Mouse (Mus musculus) heart, embryonic 14.5 days (tissue): ENCODE data around the gene Kcne1. TPM values are rescaled to one million over a fixed set of nuclear protein-coding genes. Genes with fewer than 3 reads are reported as not detected.

Experiments
- ATAC-seq: fragments of 200-750 bp; cut with Nextera tagmentation; 2 replicates; pipeline ENCODE4 v1.8.0; 2017; ENCODE audit warnings: low read depth, moderate TSS enrichment; ENCODE audit not compliant: insufficient number of reproducible peaks, insufficient read depth, low FRiP score
- H3K27ac ChIP-seq, 2 experiments: fragments of 200-500 bp in 1 of 2; fragments of 300-500 bp in 1 of 2; sonication (generic) in 1 of 2; replicated peaks in 1 of 2; 2 replicates each; pipeline ENCODE4 v1.5.1; 2012 to 2014; ENCODE audit warnings: low read depth in 2 of 2, low read length in 2 of 2, control low read depth in 1 of 2, mild to moderate bottlenecking in 1 of 2, mixed read lengths in 1 of 2; ENCODE audit not compliant: control insufficient read depth in 1 of 2, insufficient read depth in 1 of 2
- H3K27me3 ChIP-seq: fragments of 300-500 bp; sonication (generic); 2 replicates; pipeline ENCODE4 v1.6.1; 2014; ENCODE audit warnings: mild to moderate bottlenecking, low read length, control low read depth; ENCODE audit not compliant: control insufficient read depth, insufficient read depth
- H3K36me3 ChIP-seq: fragments of 300-500 bp; sonication (generic); 2 replicates; pipeline ENCODE4 v1.6.1; 2014; ENCODE audit warnings: mild to moderate bottlenecking, control low read depth, low read length, mixed read lengths; ENCODE audit not compliant: control insufficient read depth, insufficient read depth
- H3K4me1 ChIP-seq, 2 experiments: fragments of 200-500 bp in 1 of 2; fragments of 300-500 bp in 1 of 2; sonication (generic) in 1 of 2; 2 replicates each; pipeline ENCODE4 v1.6.1; 2012 to 2014; ENCODE audit warnings: low read length in 2 of 2, control low read depth in 1 of 2, mixed read lengths in 1 of 2; ENCODE audit not compliant: control insufficient read depth in 2 of 2, insufficient read depth in 2 of 2
- H3K4me2 ChIP-seq: fragments of 300-500 bp; sonication (generic); 2 replicates; pipeline ENCODE4 v1.6.1; 2014; ENCODE audit warnings: mild to moderate bottlenecking, low read length
- H3K4me3 ChIP-seq, 2 experiments: fragments of 200-500 bp in 1 of 2; fragments of 300-500 bp in 1 of 2; sonication (generic) in 1 of 2; 2 replicates each; pipeline ENCODE4 v1.5.1; 2012 to 2014; ENCODE audit warnings: low read length in 2 of 2, mild to moderate bottlenecking in 2 of 2, control low read depth in 1 of 2, low read depth in 1 of 2, moderate library complexity in 1 of 2; ENCODE audit not compliant: control insufficient read depth in 1 of 2, insufficient read depth in 1 of 2
- H3K9ac ChIP-seq: fragments of 300-500 bp; sonication (generic); 2 replicates; pipeline ENCODE4 v1.6.1; 2014; ENCODE audit warnings: mild to moderate bottlenecking, low read length
- H3K9me3 ChIP-seq: fragments of 300-500 bp; sonication (generic); 2 replicates; pipeline ENCODE4 v1.6.1; 2016; ENCODE audit warnings: low read length, control low read depth; ENCODE audit not compliant: control insufficient read depth
- WGBS: fragments of 180-500 bp; shearing (Covaris S2); extraction: QIAGEN DNeasy Blood & Tissue Kit; methylation state at CpG from one replicate; pipeline ENCODE4 v1.1.7; 2014; 5-methylcytosine and 5-hydroxymethylcytosine counted together
- polyA plus RNA-seq: library from polyadenylated mRNA; unstranded; fragments of >200 nt; fragmentation: Nextera tagmentation; extraction: Ambion mirVana; gene quantifications from 2 replicates; pipeline ENCODE4 v1.2.1, GENCODE M21; 2014

Gene Kcne1
- polyA plus RNA-seq, 1 experiment from 2014 or later, result 199 TPM

DNA sequence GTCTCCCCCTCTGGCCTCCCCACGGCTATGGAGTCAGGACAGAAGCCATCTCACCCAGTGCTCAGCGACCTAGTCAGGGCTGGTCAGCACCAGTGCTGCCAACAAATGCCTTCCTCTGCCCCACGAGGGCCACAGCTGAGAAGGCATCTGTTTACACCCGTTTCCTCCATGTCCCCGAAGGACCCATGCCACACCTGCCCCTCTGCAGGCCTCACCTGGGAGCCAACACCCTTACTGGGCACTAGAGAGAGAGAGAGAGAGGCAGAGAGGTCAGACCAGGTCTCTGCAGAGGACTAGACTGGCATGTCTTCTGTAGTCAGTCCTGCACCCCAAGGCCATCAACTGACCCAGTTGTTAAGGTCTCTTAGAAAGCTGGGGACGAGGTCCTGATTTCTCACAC, 21.8 kb upstream of the Kcne1 start:
- no peak overlapping the region for H3K4me2 ChIP-seq
- 77% methylated on average over 6 of the region's 6 CpGs for WGBS
- no peak for ATAC-seq
- no peak overlapping the region for H3K9ac ChIP-seq
- H3K4me1 ChIP-seq, result no peaks in the 10 kb centered on the region; a peak in 1 of 4 replicates
- no peak overlapping the region for H3K4me3 ChIP-seq
- H3K36me3 ChIP-seq, result no peaks in the 10 kb centered on the region
- H3K27ac ChIP-seq, result no peak overlapping the region
- H3K9me3 ChIP-seq, result no peaks in the 10 kb centered on the region
- no peaks in the 10 kb centered on the region for H3K27me3 ChIP-seq

DNA sequence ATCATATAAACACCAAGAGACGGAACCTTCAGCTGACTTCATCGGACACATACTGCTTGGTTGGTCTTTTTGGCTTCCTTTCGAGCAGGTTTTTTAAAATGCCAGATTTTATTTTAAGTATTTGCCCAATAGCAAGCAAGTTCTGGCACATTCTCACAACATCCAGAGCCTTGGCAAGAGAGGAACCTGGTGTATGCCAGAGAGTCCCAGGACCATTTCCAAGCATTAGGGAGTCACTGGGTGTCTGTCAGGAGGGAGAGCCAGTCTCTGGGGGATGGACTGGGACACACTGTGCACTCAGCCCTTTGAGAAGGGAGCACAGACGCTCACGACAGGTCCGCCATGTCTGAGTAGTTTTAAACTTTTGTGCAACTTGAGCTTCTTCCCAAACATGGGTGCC, 17.7 kb upstream of the Kcne1 start:
- ATAC-seq, result no peak
- no peaks in the 10 kb centered on the region for H3K36me3 ChIP-seq
- no peaks in the 10 kb centered on the region for H3K27me3 ChIP-seq
- no peak overlapping the region for H3K4me2 ChIP-seq
- no peak overlapping the region for H3K27ac ChIP-seq
- H3K4me3 ChIP-seq, result no peak overlapping the region
- H3K9ac ChIP-seq, result no peak overlapping the region
- WGBS, result 93% methylated on average over 6 of the region's 6 CpGs
- H3K4me1 ChIP-seq, result peaks cover 4 to 7% of the 10 kb centered on the region in 2 experiments; a peak in 3 of 4 replicates
- H3K9me3 ChIP-seq, result no peaks in the 10 kb centered on the region

DNA sequence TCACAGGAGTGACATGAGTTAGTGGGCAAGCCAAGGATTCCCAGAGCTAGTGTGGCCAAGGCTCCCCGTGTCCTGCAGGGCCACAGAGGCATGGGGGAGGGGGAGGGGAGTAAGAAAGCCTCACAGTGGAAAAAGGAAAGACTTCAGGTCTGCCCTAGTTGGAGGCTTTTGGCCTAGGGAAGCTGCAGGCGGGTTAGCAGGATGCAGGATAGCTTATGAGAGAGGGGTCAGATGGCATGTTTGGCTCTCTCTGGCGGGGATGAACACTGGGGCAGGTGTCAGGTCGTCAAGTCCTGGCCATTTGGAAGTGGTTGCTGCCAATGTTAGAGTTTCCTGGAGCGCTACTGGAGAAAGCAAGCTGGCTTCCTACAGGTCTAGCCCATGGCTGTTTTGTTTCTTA, 12.4 kb upstream of the Kcne1 start:
- no peak overlapping the region for H3K4me2 ChIP-seq
- ATAC-seq, result no peak
- H3K27me3 ChIP-seq, result no peaks in the 10 kb centered on the region
- H3K27ac ChIP-seq, result no peak overlapping the region
- no peak overlapping the region for H3K9ac ChIP-seq
- H3K4me1 ChIP-seq, result peaks cover 19 to 24% of the 10 kb centered on the region in 2 experiments
- no peaks in the 10 kb centered on the region for H3K9me3 ChIP-seq
- no peaks in the 10 kb centered on the region for H3K36me3 ChIP-seq
- WGBS, result 46% methylated on average over 5 of the region's 5 CpGs
- no peak overlapping the region for H3K4me3 ChIP-seq

DNA sequence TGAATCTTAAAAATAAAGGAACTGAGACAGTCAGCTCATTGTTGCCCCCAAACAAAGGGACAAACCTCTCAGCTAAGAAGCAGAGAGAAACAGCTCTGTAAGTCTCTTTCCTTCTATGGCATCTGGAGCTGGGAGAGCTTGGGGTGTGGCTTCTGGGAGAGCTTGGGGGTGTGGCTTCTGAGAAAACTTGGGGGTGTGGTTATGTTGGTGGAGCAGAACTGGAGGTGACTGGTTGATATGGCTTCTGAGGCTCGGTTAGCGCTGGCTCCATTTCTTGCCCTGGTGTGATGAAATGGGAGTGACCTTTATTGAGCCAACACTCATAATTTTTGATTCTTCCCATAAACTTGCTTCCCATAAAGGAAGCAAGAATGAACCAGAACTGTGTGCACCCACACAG, 10.0 kb upstream of the Kcne1 start:
- H3K36me3 ChIP-seq, result no peaks in the 10 kb centered on the region
- H3K9ac ChIP-seq, result 0 out of 2 replicates have a peak overlapping the region, but pooled peaks have one; percentile 10
- WGBS, result 30% methylated on average over 2 of the region's 2 CpGs
- H3K4me3 ChIP-seq, result no peak overlapping the region
- H3K4me1 ChIP-seq, result peaks cover 23 to 33% of the 10 kb centered on the region in 2 experiments
- H3K9me3 ChIP-seq, result no peaks in the 10 kb centered on the region
- peak overlapping the region in 1 of 2 experiments; percentile 58; a peak in 1 of 4 replicates for H3K27ac ChIP-seq
- H3K4me2 ChIP-seq, result no peak overlapping the region
- H3K27me3 ChIP-seq, result no peaks in the 10 kb centered on the region
- 0 out of 2 replicates have a peak, but pooled peaks have one; percentile 44 for ATAC-seq

DNA sequence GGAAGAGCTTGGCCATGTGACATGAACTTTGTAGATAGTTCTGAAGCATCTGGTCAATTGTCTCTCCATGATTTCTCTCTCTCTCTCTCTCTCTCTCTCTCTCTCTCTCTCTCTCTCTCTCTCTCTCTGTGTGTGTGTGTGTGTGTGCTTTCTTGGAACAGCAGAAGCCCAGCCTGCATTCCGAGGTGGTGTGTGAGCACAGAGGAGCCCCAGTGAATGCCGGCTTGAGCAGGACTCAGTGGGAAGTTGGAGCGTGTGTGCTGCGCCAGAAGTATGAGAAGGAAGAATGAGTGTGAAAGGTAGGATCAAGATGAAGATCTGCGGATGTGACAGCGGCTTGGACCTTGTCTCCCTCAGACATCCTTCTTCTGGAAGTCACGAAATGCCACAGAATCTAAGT, 6.2 kb upstream of the Kcne1 start:
- H3K9ac ChIP-seq, result no peak overlapping the region; the same call in 1 of the 2 replicates
- no peak overlapping the region for H3K27ac ChIP-seq
- ATAC-seq, result no peak
- no peak overlapping the region for H3K4me3 ChIP-seq
- H3K9me3 ChIP-seq, result no peaks in the 10 kb centered on the region
- H3K27me3 ChIP-seq, result no peaks in the 10 kb centered on the region
- no peak overlapping the region for H3K4me2 ChIP-seq
- no peaks in the 10 kb centered on the region for H3K36me3 ChIP-seq
- WGBS, result 47% methylated on average over 7 of the region's 7 CpGs
- H3K4me1 ChIP-seq, result peaks cover 12 to 21% of the 10 kb centered on the region in 2 experiments

DNA sequence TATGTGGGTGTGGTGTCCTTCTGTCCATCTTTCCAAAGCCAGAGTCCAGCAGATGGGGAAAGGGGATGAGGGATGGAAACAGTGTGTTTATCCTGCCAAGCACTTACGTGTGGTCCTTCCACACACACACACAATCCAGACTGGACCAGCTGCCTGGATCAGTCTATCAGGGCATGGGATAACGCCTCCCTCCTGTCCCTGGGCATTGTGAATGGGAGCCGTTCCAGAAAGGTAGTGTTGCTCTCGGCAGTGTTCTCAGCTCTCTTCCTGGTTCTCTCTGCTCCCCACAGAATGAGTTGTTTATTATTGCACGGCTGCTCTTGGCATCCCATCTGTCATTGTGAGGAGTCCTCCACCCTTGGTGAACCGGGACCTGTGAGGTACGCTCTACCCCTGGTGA, 1.4 kb upstream of the Kcne1 start:
- Histone ChIP-seq H3K4me1 (peaks cover 31 to 43% of the 10 kb centered on the region in 2 experiments), H3K27ac (no peak overlapping the region), H3K4me3 (no peak overlapping the region), H3K9ac (no peak overlapping the region), H3K27me3 (no peaks in the 10 kb centered on the region), H3K4me2 (no peak overlapping the region), H3K36me3 (no peaks in the 10 kb centered on the region), H3K9me3 (no peaks in the 10 kb centered on the region)
- 76% methylated on average over 7 of the region's 7 CpGs for whole genome bisulfite sequencing
- ATAC-seq, result no peak

DNA sequence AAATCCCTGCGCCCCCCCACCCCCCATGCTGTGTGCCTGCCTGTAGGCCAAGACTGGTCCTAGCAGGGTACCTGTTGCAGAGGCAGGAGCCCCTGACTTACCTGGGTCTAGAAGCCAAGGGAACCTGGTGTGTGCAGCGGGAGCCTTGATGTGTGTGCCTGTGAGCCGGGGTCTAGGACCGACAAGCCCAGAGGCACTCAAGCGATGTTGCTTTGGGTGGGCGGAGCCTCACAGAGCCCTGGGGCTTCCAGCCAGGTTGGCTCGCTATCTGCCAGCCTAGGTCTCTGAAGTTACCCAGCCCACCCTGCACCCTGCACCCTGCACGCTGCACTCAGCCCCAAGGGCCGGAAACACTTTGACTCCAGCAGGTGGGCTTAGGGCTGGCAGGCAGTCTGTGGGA, 534 bp downstream of the Kcne1 start:
- peak; percentile 62; the same call in 1 of the 2 replicates for ATAC-seq
- H3K9ac ChIP-seq, result peak overlapping the region; percentile 71
- H3K27ac ChIP-seq, result peak overlapping the region in 1 of 2 experiments; percentile 69; a peak in 2 of 4 replicates
- H3K4me2 ChIP-seq, result peak overlapping the region; percentile 64
- 11% methylated on average over 9 of the region's 9 CpGs for WGBS
- H3K36me3 ChIP-seq, result no peaks in the 10 kb centered on the region
- H3K4me3 ChIP-seq, result peak overlapping the region; percentile 38 to 44
- no peaks in the 10 kb centered on the region for H3K27me3 ChIP-seq
- peaks cover 40 to 51% of the 10 kb centered on the region in 2 experiments for H3K4me1 ChIP-seq
- no peaks in the 10 kb centered on the region for H3K9me3 ChIP-seq

DNA sequence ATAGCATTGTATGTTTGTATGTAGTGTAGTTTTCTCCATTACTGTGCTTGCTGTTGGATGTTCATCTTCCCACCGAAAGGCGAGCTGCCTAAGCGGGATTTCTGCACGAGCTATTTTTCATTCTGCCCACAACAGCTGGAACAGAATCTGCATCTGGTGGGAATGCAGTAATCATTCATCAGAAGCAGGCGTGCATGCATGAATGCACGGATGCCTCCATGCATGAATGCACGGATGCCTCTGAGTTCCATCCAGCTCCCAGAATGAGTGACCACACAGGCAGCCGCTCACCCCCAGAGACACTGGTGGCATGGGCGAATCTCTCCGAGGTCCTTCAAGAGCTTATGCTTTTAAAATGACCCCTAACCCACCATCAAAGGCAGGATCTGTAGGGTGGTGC, 1.7 kb downstream of the Kcne1 start:
- 0 out of 2 replicates have a peak, but pooled peaks cover 3% of the 10 kb centered on the region for H3K36me3 ChIP-seq
- H3K27ac ChIP-seq, result peak overlapping the region; percentile 42 to 90; a peak in 3 of 4 replicates
- 81% methylated on average over 10 of the region's 10 CpGs for WGBS
- H3K9ac ChIP-seq, result peak overlapping the region; percentile 69; the same call in 1 of the 2 replicates
- peaks cover 40 to 51% of the 10 kb centered on the region in 2 experiments for H3K4me1 ChIP-seq
- peak overlapping the region; percentile 64 for H3K4me2 ChIP-seq
- peak overlapping the region; percentile 1 to 20 for H3K4me3 ChIP-seq
- H3K9me3 ChIP-seq, result no peaks in the 10 kb centered on the region
- H3K27me3 ChIP-seq, result no peaks in the 10 kb centered on the region
- ATAC-seq, result no peak
